Mouse (Mus musculus): Measurements from ENCODE around the gene Wrap53. TPM values are rescaled to one million over a fixed set of nuclear protein-coding genes. Genes with fewer than 3 reads are reported as not detected.
A peak's percentile ranks its signal among the peaks of the same experiment; 100 is the strongest.

Gene Wrap53
- polyA plus RNA-seq, 1 experiment from 2014 or later = 52.3 TPM

GRCm38 (mm10) chr11:69579128-69580017, 682 bp downstream of the Wrap53 start:
- 2% methylated on average over 39 of the region's 39 CpGs for WGBS

GRCm38 (mm10) chr11:69578301-69578700, 1.8 kb downstream of the Wrap53 start:
- peak overlapping the region; percentile 71 for H3K4me3 ChIP-seq
- H3K27me3 ChIP-seq (ENCODE audit: low read depth, poor library complexity, severe bottlenecking) = no peaks in the 10 kb centered on the region
- peaks cover 50% of the 10 kb centered on the region for H3K36me3 ChIP-seq
- peaks cover 42% of the 10 kb centered on the region for H3K4me1 ChIP-seq
- DNase-seq (ENCODE audit: low spot score) = no peak
- H3K27ac ChIP-seq = peak overlapping the region; percentile 95
- 14% methylated on average over 15 of the region's 15 CpGs for WGBS
- H3K9me3 ChIP-seq (replicated peaks) = no peaks in the 10 kb centered on the region

More at GRCm38 (mm10) chr11:69579128-69580017, 682 bp downstream of the Wrap53 start:
- H3K4me1 ChIP-seq = peaks cover 42% of the 10 kb centered on the region
- H3K27ac ChIP-seq = peak overlapping the region; percentile 95
- peak overlapping the region; percentile 71 for H3K4me3 ChIP-seq
- no peaks in the 10 kb centered on the region for H3K27me3 ChIP-seq (ENCODE audit: low read depth, poor library complexity, severe bottlenecking)
- no peaks in the 10 kb centered on the region for H3K9me3 ChIP-seq (replicated peaks)
- DNase-seq (ENCODE audit: low spot score) = peak; percentile 99
- peaks cover 50% of the 10 kb centered on the region for H3K36me3 ChIP-seq

- Histone ChIP-seq H3K4me1 (peaks cover 32% of the 10 kb centered on the region), H3K4me3 (no peak overlapping the region), H3K9me3 (replicated peaks) (no peaks in the 10 kb centered on the region), H3K36me3 (peaks cover 59% of the 10 kb centered on the region), H3K27me3 (ENCODE audit: low read depth, poor library complexity, severe bottlenecking) (no peaks in the 10 kb centered on the region), H3K27ac (no peak overlapping the region)
- WGBS = 81% methylated on average over 5 of the region's 5 CpGs
- no peak for DNase-seq (ENCODE audit: low spot score)
Measured at GRCm38 (mm10) chr11:69576307-69576706, 3.7 kb downstream of the Wrap53 start.

GRCm38 (mm10) chr11:69575220-69575619, 4.8 kb downstream of the Wrap53 start:
- Histone ChIP-seq H3K9me3 (replicated peaks) (no peaks in the 10 kb centered on the region), H3K27me3 (ENCODE audit: low read depth, poor library complexity, severe bottlenecking) (no peaks in the 10 kb centered on the region), H3K36me3 (peaks cover 70% of the 10 kb centered on the region), H3K4me1 (peaks cover 32% of the 10 kb centered on the region), H3K4me3 (no peak overlapping the region), H3K27ac (no peak overlapping the region)
- 63% methylated on average over 3 of the region's 3 CpGs for WGBS
- no peak for DNase-seq (ENCODE audit: low spot score)

- H3K4me3 ChIP-seq = no peak overlapping the region
- H3K4me1 ChIP-seq = peaks cover 60% of the 10 kb centered on the region
- DNase-seq (ENCODE audit: low spot score) = no peak
- no peaks in the 10 kb centered on the region for H3K9me3 ChIP-seq (replicated peaks)
- 55% methylated on average over 8 of the region's 8 CpGs for WGBS
- no peaks in the 10 kb centered on the region for H3K27me3 ChIP-seq (ENCODE audit: low read depth, poor library complexity, severe bottlenecking)
- peaks cover 82% of the 10 kb centered on the region for H3K36me3 ChIP-seq
- H3K27ac ChIP-seq = peak overlapping the region; percentile 97
Measured at GRCm38 (mm10) chr11:69565131-69565530, 14.9 kb downstream of the Wrap53 start.

GRCm38 (mm10) chr11:69564391-69564790, 15.7 kb downstream of the Wrap53 start:
- peaks cover 75% of the 10 kb centered on the region for H3K36me3 ChIP-seq
- no peaks in the 10 kb centered on the region for H3K27me3 ChIP-seq (ENCODE audit: low read depth, poor library complexity, severe bottlenecking)
- WGBS = 68% methylated on average over 3 of the region's 3 CpGs
- peaks cover 67% of the 10 kb centered on the region for H3K4me1 ChIP-seq
- DNase-seq (ENCODE audit: low spot score) = no peak
- H3K27ac ChIP-seq = peak overlapping the region; percentile 97
- H3K4me3 ChIP-seq = no peak overlapping the region
- no peaks in the 10 kb centered on the region for H3K9me3 ChIP-seq (replicated peaks)

GRCm38 (mm10) chr11:69563373-69563772, 16.7 kb downstream of the Wrap53 start:
- WGBS = 44% methylated on average over 13 of the region's 13 CpGs
- peaks cover 66% of the 10 kb centered on the region for H3K36me3 ChIP-seq
- no peaks in the 10 kb centered on the region for H3K9me3 ChIP-seq (replicated peaks)
- H3K4me1 ChIP-seq = peaks cover 77% of the 10 kb centered on the region
- H3K27me3 ChIP-seq (ENCODE audit: low read depth, poor library complexity, severe bottlenecking) = no peaks in the 10 kb centered on the region
- H3K27ac ChIP-seq = peak overlapping the region; percentile 97
- peak; percentile 69 for DNase-seq (ENCODE audit: low spot score)
- H3K4me3 ChIP-seq = peak overlapping the region; percentile 92; the same call in 1 of the 2 replicates

GRCm38 (mm10) chr11:69560896-69561854, 18.9 kb downstream of the Wrap53 start:
- Histone ChIP-seq H3K27ac (peak overlapping the region; percentile 97), H3K4me1 (peaks cover 98% of the 10 kb centered on the region), H3K27me3 (ENCODE audit: low read depth, poor library complexity, severe bottlenecking) (peaks cover 8% of the 10 kb centered on the region), H3K36me3 (peaks cover 54% of the 10 kb centered on the region), H3K4me3 (peak overlapping the region; percentile 92), H3K9me3 (replicated peaks) (no peaks in the 10 kb centered on the region)
- DNase-seq (ENCODE audit: low spot score) = peak; percentile 81
- 10% methylated on average over 16 of the region's 16 CpGs for WGBS

GRCm38 (mm10) chr11:69559851-69560765, 19.9 kb downstream of the Wrap53 start, which contains the start of gene Efnb3:
Efnb3 (minus strand) TSS chr11:69560205.
- under 1% methylated on average over 51 of the region's 59 CpGs for WGBS
- H3K27ac ChIP-seq = peak within 1 kb of the TSS; percentile 97
- peak within 1 kb of the TSS; percentile 92 for H3K4me3 ChIP-seq
- H3K4me1 ChIP-seq = peaks cover 99% of the 10 kb centered on the region
- peak; percentile 89 for DNase-seq (ENCODE audit: low spot score)
- H3K36me3 ChIP-seq = peaks cover 54% of the 10 kb centered on the region
- H3K9me3 ChIP-seq (replicated peaks) = no peaks in the 10 kb centered on the region
- H3K27me3 ChIP-seq (ENCODE audit: low read depth, poor library complexity, severe bottlenecking) = peaks cover 12% of the 10 kb centered on the region

- peaks cover 55% of the 10 kb centered on the region for H3K36me3 ChIP-seq
- DNase-seq (ENCODE audit: low spot score) = no peak
- peak overlapping the region; percentile 92 for H3K4me3 ChIP-seq
- peak overlapping the region; percentile 97 for H3K27ac ChIP-seq
- H3K9me3 ChIP-seq (replicated peaks) = no peaks in the 10 kb centered on the region
- H3K27me3 ChIP-seq (ENCODE audit: low read depth, poor library complexity, severe bottlenecking) = peaks cover 12% of the 10 kb centered on the region
- peaks cover 99% of the 10 kb centered on the region for H3K4me1 ChIP-seq
- 5% methylated on average over 5 of the region's 5 CpGs for WGBS
Measured at GRCm38 (mm10) chr11:69559183-69559582, 20.9 kb downstream of the Wrap53 start.

GRCm38 (mm10) chr11:69558756-69559155, 21.3 kb downstream of the Wrap53 start:
- H3K4me3 ChIP-seq = peak overlapping the region; percentile 92
- 29% methylated on average over 6 of the region's 6 CpGs for WGBS
- peaks cover 99% of the 10 kb centered on the region for H3K4me1 ChIP-seq
- DNase-seq (ENCODE audit: low spot score) = no peak
- no peaks in the 10 kb centered on the region for H3K9me3 ChIP-seq (replicated peaks)
- H3K27ac ChIP-seq = peak overlapping the region; percentile 97
- H3K36me3 ChIP-seq = peaks cover 53% of the 10 kb centered on the region
- H3K27me3 ChIP-seq (ENCODE audit: low read depth, poor library complexity, severe bottlenecking) = peaks cover 12% of the 10 kb centered on the region
